Comparison of ENCODE assay signal across 7 mouse cellular contexts in the genomic region with DNA sequence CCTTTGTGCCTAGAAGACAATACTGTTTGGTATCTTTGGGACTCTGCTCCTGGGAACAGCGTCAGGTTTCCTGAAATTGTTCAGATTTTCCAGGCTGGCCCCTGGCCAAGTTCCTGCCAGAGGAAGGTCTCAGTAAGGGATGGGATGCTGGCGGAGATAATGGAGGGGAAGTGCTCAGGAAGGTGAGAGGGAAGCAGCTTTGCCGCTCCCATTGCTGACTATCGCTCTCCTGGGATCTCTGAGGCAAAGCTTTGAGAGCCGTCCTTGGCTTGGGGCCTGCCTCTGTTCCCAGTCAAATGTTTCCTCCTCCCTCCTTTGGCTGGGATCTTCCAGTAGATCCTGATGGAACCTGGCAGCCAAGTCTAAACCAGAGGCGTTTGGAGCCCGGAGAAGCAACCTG. TPM values are rescaled to one million over a fixed set of nuclear protein-coding genes. Genes with fewer than 3 reads are reported as not detected.
DNase-seq lines count a peak whose midpoint lies in the region; ATAC-seq and TF ChIP-seq lines count a peak whose summit lies in the region.

No protein-coding gene starts in this region.

- H3K4me3 ChIP-seq in intestine, embryonic 16.5 days (ENCODE audit: low read length), result no peak overlapping the region
- H3K4me3 ChIP-seq in liver, adult 2 months (ENCODE audit: insufficient read depth, low read depth, low read length), result no peak overlapping the region
- no peak overlapping the region for H3K4me3 ChIP-seq in stomach, embryonic 14.5 days (ENCODE audit: low read depth, low read length)

- peak overlapping the region; percentile 60 for H3K27ac ChIP-seq in intestine, embryonic 16.5 days (ENCODE audit: low read length)
- peak overlapping the region; percentile 42 for H3K27ac ChIP-seq in liver, adult 2 months (replicated peaks; ENCODE audit: insufficient read depth, low read depth, low read length)
- H3K27ac ChIP-seq in stomach, embryonic 14.5 days (ENCODE audit: low read length), result peak overlapping the region; percentile 2; the same call in 1 of the 2 replicates

- 53% methylated on average over 7 of the region's 7 CpGs for WGBS in intestine, embryonic 16.5 days
- 77% methylated on average over 7 of the region's 7 CpGs for WGBS in liver, adult 2 months
- 46% methylated on average over 7 of the region's 7 CpGs for WGBS in stomach, embryonic 14.5 days

- DNase-seq in ZHBTc4 (ENCODE audit: low read depth, low spot score), result peak; percentile 35
- peak; percentile 72 for DNase-seq in adrenal gland, adult 8-10 months
- DNase-seq in gastrocnemius, adult 8-10 months (ENCODE audit: low spot score in 2 of 2), result peak; percentile 62 to 71
- DNase-seq in liver, adult 2 months (ENCODE audit: extremely low read depth, low read depth, low spot score), result peak; percentile 23

- H3K4me1 ChIP-seq in intestine, embryonic 16.5 days (ENCODE audit: control insufficient read depth, insufficient read depth, low read length), result peaks cover 18% of the 10 kb centered on the region
- no peaks in the 10 kb centered on the region; the same call in 1 of the 2 replicates for H3K4me1 ChIP-seq in liver, adult 2 months (ENCODE audit: control insufficient read depth, insufficient read depth, low read length)
- peaks cover 17% of the 10 kb centered on the region for H3K4me1 ChIP-seq in stomach, embryonic 14.5 days (ENCODE audit: control insufficient read depth, insufficient read depth, low read length)

- H3K4me2 ChIP-seq in intestine, embryonic 16.5 days (ENCODE audit: low read depth, low read length), result no peak overlapping the region
- no peak overlapping the region; the same call in 1 of the 2 replicates for H3K4me2 ChIP-seq in stomach, embryonic 14.5 days (replicated peaks; ENCODE audit: low read depth, low read length)

- no peak for TF ChIP-seq POLR2A in liver, adult 2 months (IDR thresholded peaks at IDR 0.05; ENCODE audit: extremely low read depth, insufficient read depth, low read length)

- no peak for TF ChIP-seq CTCF in liver, adult 2 months (IDR thresholded peaks at IDR 0.05; ENCODE audit: low read depth, low read length)

- H3K27me3 ChIP-seq in intestine, embryonic 16.5 days (replicated peaks; ENCODE audit: control insufficient read depth, insufficient read depth, low read length), result no peaks in the 10 kb centered on the region
- no peaks in the 10 kb centered on the region for H3K27me3 ChIP-seq in liver, adult 2 months (ENCODE audit: control insufficient read depth, insufficient read depth, low read length)
- no peaks in the 10 kb centered on the region for H3K27me3 ChIP-seq in stomach, embryonic 14.5 days (ENCODE audit: control insufficient read depth, insufficient read depth, low read length)

- H3K9ac ChIP-seq in intestine, embryonic 16.5 days (ENCODE audit: low read depth, low read length), result no peak overlapping the region
- no peak overlapping the region for H3K9ac ChIP-seq in liver, adult 2 months (ENCODE audit: low read depth, low read length)
- no peak overlapping the region for H3K9ac ChIP-seq in stomach, embryonic 14.5 days (replicated peaks; ENCODE audit: low read depth, low read length)

- H3K36me3 ChIP-seq in intestine, embryonic 16.5 days (ENCODE audit: control insufficient read depth, insufficient read depth, low read length), result no peaks in the 10 kb centered on the region
- no peaks in the 10 kb centered on the region for H3K36me3 ChIP-seq in liver, adult 2 months (ENCODE audit: control insufficient read depth, insufficient read depth, low read length)
- no peaks in the 10 kb centered on the region for H3K36me3 ChIP-seq in stomach, embryonic 14.5 days (ENCODE audit: control insufficient read depth, insufficient read depth, low read length)

- no peak for ATAC-seq in intestine, embryonic 16.5 days
- no peak for ATAC-seq in stomach, embryonic 14.5 days (ENCODE audit: insufficient number of reproducible peaks, insufficient read depth, low FRiP score, low read depth)
- ATAC-seq in megakaryocyte, adult 5-6 weeks (ENCODE audit: poor library complexity, severe bottlenecking), result no peak

- H3K9me3 ChIP-seq in intestine, embryonic 16.5 days (ENCODE audit: control insufficient read depth, low read length), result no peaks in the 10 kb centered on the region
- no peaks in the 10 kb centered on the region for H3K9me3 ChIP-seq in stomach, embryonic 14.5 days (ENCODE audit: control insufficient read depth, low read depth, low read length)

- peaks cover 16% of the 10 kb centered on the region; the same call in 1 of the 2 replicates for H3K79me2 ChIP-seq in liver, adult 2 months (ENCODE audit: control insufficient read depth, insufficient read depth, low read length)

RNA-seq across cellular contexts. Expression of a gene that starts 1.5 kb away (rescaled TPM):
- total RNA-seq in adrenal gland, adult 8-10 months (2022), result 10 to 100 TPM; 66.3 to 78.3 (median 75.6) TPM
- total RNA-seq in gastrocnemius, adult 8-10 months (2022), result 10 to 100 TPM; 71.4 to 96.4 (median 80.9) TPM
- 76.2 and 84.2 TPM in 2 replicates for polyA plus RNA-seq in intestine, embryonic 16.5 days (2015; fragmentation: Nextera tagmentation; extraction: Ambion mirVana)
- total RNA-seq in liver, adult 2 months (2014; rRNA removed), result 14.9 and 15.9 TPM in 2 replicates
- 11.5 and 17.4 TPM in 2 replicates for polyA plus RNA-seq in liver, adult 2 months (2012; rRNA removed)
- polyA plus RNA-seq in stomach, embryonic 14.5 days (2014; fragmentation: Nextera tagmentation; extraction: Ambion mirVana), result 86.0 and 90.8 TPM in 2 replicates
- total RNA-seq in megakaryocyte, adult 5-6 weeks (2015), result 85.4 and 90.2 TPM in 2 replicates
- total RNA-seq in megakaryocyte, adult 5-6 weeks (2017), result 58.6 and 59.5 TPM in 2 replicates

RNA-seq across cellular contexts. Expression of a gene that starts 38.1 kb away (rescaled TPM):
- 10 to 100 TPM in 1 of 4 experiments, 1 to 10 TPM in 3; 9.1 to 11.2 (median 9.5) TPM for total RNA-seq in adrenal gland, adult 8-10 months (2022)
- total RNA-seq in gastrocnemius, adult 8-10 months (2022), result 10 to 100 TPM; 12.2 to 60.0 (median 32.3) TPM
- 0.82 and 0.83 TPM in 2 replicates for polyA plus RNA-seq in intestine, embryonic 16.5 days (2015; fragmentation: Nextera tagmentation; extraction: Ambion mirVana)
- not detected in 2 replicates for total RNA-seq in liver, adult 2 months (2014; rRNA removed)
- polyA plus RNA-seq in liver, adult 2 months (2012; rRNA removed), result not detected in 2 replicates
- 1.2 and 1.4 TPM in 2 replicates for polyA plus RNA-seq in stomach, embryonic 14.5 days (2014; fragmentation: Nextera tagmentation; extraction: Ambion mirVana)
- total RNA-seq in megakaryocyte, adult 5-6 weeks (2015), result 0.33 and 1.3 TPM in 2 replicates
- total RNA-seq in megakaryocyte, adult 5-6 weeks (2017), result 0.33 and 0.53 TPM in 2 replicates

Comparison
In these comparisons a context has a peak if more than half of its experiments do, and no peak if none do; other contexts are left out.
1. H3K27ac ChIP-seq: peak in every context shown above with its lines; median percentile 60 in intestine, embryonic 16.5 days; 42 in liver, adult 2 months; 2 in stomach, embryonic 14.5 days.
2. RNA of a gene that starts 38.1 kb away (total RNA-seq): 12.2 to 60.0 TPM in gastrocnemius, adult 8-10 months and 9.1 to 11.2 TPM in adrenal gland, adult 8-10 months; 0.33 to 1.3 TPM in megakaryocyte, adult 5-6 weeks and not detected in liver, adult 2 months; every median in the first group is over 4 times any median in the second.
3. Peak in every context shown above with its lines, with median percentiles within 50 percentile points of each other: DNase-seq.